Mouse (Mus musculus) hindbrain, postnatal 0 days (tissue): ENCODE measurements around the gene Raet1e. TPM values are rescaled to one million over a fixed set of nuclear protein-coding genes. Genes with fewer than 3 reads are reported as not detected.

Experiments used
- polyA plus RNA-seq: library from polyadenylated mRNA; unstranded; fragments of >200 nt; fragmentation: Nextera tagmentation; extraction: Ambion mirVana; gene quantifications from 2 replicates; pipeline ENCODE4 v1.2.1, GENCODE M21; 2015
- total RNA-seq: library from RNA; depleted of rRNA; stranded (reverse); fragments of >200 nt; gene quantifications from 2 replicates; pipeline ENCODE4 v1.2.3, GENCODE M21; 2014; rRNA removed

Raet1e gene
- total and polyA plus RNA-seq, 2 experiments from 2014 or later = 0.26 to 0.48 TPM

Other genes with a start within 250 kb of the Raet1e start
- gene 4930444G20Rik, start 90.5 kb upstream of the Raet1e start, total RNA-seq = not detected in 2 replicates
- gene 4930444G20Rik, start 90.5 kb upstream of the Raet1e start, polyA plus RNA-seq = not detected in 2 replicates
- 5.5 TPM in 1 of 2 replicates, not detected in the other for gene E030030I06Rik, start 9.3 kb upstream of the Raet1e start, total RNA-seq
- gene E030030I06Rik, start 9.3 kb upstream of the Raet1e start, polyA plus RNA-seq = 2.4 and 4.2 TPM in 2 replicates
- not detected in 2 replicates for gene H60b, start within 50 bp of the Raet1e start, total RNA-seq
- gene H60b, start within 50 bp of the Raet1e start, polyA plus RNA-seq = 0.44 and 0.64 TPM in 2 replicates
- 0.10 TPM in 1 of 2 replicates, not detected in the other for gene Raet1d, start 202.0 kb downstream of the Raet1e start, total RNA-seq
- gene Raet1d, start 202.0 kb downstream of the Raet1e start, polyA plus RNA-seq = 0.71 and 1.2 TPM in 2 replicates